Mouse (Mus musculus) heart, embryonic 11.5 days (tissue): ENCODE measurements around the gene Mipep. TPM values are rescaled to one million over a fixed set of nuclear protein-coding genes. Genes with fewer than 3 reads are reported as not detected.
A peak's percentile ranks its signal among the peaks of the same experiment; 100 is the strongest.

Experiments used
- ATAC-seq: fragments of 200-750 bp; cut with Nextera tagmentation; replicated peaks from 2 replicates; pipeline ENCODE4 v1.8.0; 2017; ENCODE audit warnings: moderate library complexity; ENCODE audit not compliant: insufficient number of reproducible peaks, low FRiP score, low TSS enrichment
- H3K27ac ChIP-seq: fragments of 300-500 bp; sonication (generic); 2 replicates; pipeline ENCODE4 v1.5.1; 2014; ENCODE audit warnings: mild to moderate bottlenecking, low read depth, low read length
- H3K27me3 ChIP-seq: fragments of 300-500 bp; sonication (generic); 2 replicates; pipeline ENCODE4 v1.6.1; 2014; ENCODE audit warnings: mild to moderate bottlenecking, low read length, mixed read lengths; ENCODE audit not compliant: control insufficient read depth, insufficient read depth
- H3K36me3 ChIP-seq: fragments of 300-500 bp; sonication (generic); 2 replicates; pipeline ENCODE4 v1.6.1; 2014; ENCODE audit warnings: mild to moderate bottlenecking, low read length, moderate library complexity, mixed read lengths; ENCODE audit not compliant: control insufficient read depth, insufficient read depth
- H3K4me1 ChIP-seq: fragments of 300-500 bp; sonication (generic); 2 replicates; pipeline ENCODE4 v1.6.1; 2014; ENCODE audit warnings: low read length; ENCODE audit not compliant: control insufficient read depth, insufficient read depth
- H3K4me2 ChIP-seq: fragments of 300-500 bp; sonication (generic); 2 replicates; pipeline ENCODE4 v1.6.1; 2014; ENCODE audit warnings: mild to moderate bottlenecking, moderate library complexity
- H3K4me3 ChIP-seq: fragments of 300-500 bp; sonication (generic); 2 replicates; pipeline ENCODE4 v1.5.1; 2014; ENCODE audit warnings: low read depth, low read length
- H3K9ac ChIP-seq: fragments of 300-500 bp; sonication (generic); 2 replicates; pipeline ENCODE4 v1.6.1; 2014; ENCODE audit warnings: mild to moderate bottlenecking, low read depth, low read length, moderate library complexity
- H3K9me3 ChIP-seq: fragments of 300-500 bp; sonication (generic); replicated peaks from 2 replicates; pipeline ENCODE4 v1.6.1; 2016; ENCODE audit warnings: low read length; ENCODE audit not compliant: control insufficient read depth
- WGBS: fragments of 180-500 bp; shearing (Covaris S2); extraction: QIAGEN DNeasy Blood & Tissue Kit; methylation state at CpG from one replicate; pipeline ENCODE4 v1.1.7; 2014; ENCODE audit not compliant: insufficient replicate concordance; 5-methylcytosine and 5-hydroxymethylcytosine counted together
- polyA plus RNA-seq: library from polyadenylated mRNA; unstranded; fragments of >200 nt; fragmentation: Nextera tagmentation; extraction: Ambion mirVana; gene quantifications from 2 replicates; pipeline ENCODE4 v1.2.1, GENCODE M21; 2014

Mipep gene
- polyA plus RNA-seq, 1 experiment from 2014 or later, result 26.0 TPM

DNA sequence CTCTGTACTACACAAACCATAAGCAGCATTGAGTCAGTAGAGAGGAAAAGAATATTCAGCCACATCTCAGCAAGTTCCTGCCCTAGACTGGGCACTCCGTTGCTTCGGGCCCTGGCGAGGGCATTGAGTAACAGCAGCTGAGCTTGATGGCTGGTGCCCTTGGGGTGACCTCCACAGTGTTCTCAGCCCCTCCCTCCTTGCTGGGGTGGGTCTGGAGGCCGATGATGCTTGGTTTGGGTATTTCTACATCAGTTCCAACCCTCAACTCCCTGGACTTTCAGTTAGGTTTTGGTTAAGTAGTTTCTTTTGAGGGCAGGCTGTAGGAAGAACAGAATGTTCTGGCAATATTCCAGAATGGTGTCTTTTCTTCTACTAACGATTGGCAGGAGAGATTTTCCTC is 33.7 kb downstream of the Mipep start:
- Histone ChIP-seq H3K4me1 (peaks cover 13% of the 10 kb centered on the region), H3K4me3 (no peak overlapping the region), H3K27me3 (no peaks in the 10 kb centered on the region), H3K9ac (no peak overlapping the region), H3K36me3 (no peaks in the 10 kb centered on the region), H3K27ac (peak overlapping the region; percentile 74), H3K9me3 (no peaks in the 10 kb centered on the region), H3K4me2 (no peak overlapping the region; the same call in none of the 2 replicates)
- 58% methylated on average over 5 of the region's 5 CpGs for WGBS
- ATAC-seq, result no peak

DNA sequence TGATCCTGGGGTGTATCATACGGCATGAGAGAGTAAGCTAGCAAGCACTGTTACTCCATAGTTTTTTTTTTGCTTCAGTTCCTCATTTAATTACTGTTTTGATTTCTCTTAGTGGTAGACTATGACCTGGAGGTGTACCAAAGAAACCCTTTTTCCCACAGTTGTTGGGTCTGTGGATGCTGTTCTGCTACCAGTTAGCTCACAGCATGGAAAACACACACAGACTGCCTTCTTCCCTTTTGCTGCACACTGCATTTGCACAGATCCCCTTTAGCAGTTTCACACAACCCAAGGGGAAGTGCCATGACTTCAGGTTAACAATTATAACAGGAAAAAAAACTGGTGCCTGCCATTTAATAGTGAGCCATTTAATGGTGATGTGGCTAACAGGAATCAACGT is 45.7 kb downstream of the Mipep start:
- Histone ChIP-seq H3K4me2 (no peak overlapping the region), H3K9me3 (0 out of 2 replicates have a peak, but pooled peaks cover 2% of the 10 kb centered on the region), H3K27ac (no peak overlapping the region), H3K9ac (no peak overlapping the region), H3K27me3 (no peaks in the 10 kb centered on the region), H3K4me3 (no peak overlapping the region), H3K36me3 (peaks cover 10% of the 10 kb centered on the region; the same call in 1 of the 2 replicates), H3K4me1 (no peaks in the 10 kb centered on the region)
- no peak for ATAC-seq
- WGBS, result 89% methylated on average over 2 of the region's 2 CpGs

DNA sequence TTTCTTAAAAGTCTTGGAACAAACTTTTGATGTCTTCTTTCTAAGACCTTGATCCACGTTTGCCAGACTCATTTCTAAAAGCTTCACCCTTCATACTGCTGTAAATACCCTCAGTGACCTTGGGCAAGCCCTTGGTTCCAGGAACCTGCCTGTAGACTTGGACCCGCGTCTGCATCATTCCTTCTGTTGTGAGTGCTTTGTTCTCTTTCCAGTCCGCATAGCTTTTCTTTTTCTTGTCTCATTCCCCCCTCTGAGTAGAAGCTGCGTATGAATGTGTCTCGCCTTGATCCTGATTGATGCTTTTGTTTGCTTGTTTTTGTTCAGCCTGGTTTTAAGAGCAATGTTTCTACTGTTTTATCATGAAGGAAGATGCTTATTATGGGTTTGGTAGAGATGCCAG is 52.3 kb downstream of the Mipep start:
- H3K4me2 ChIP-seq, result no peak overlapping the region
- H3K27ac ChIP-seq, result no peak overlapping the region
- H3K9me3 ChIP-seq, result 0 out of 2 replicates have a peak, but pooled peaks cover 2% of the 10 kb centered on the region
- WGBS, result 80% methylated on average over 6 of the region's 6 CpGs
- no peak overlapping the region for H3K4me3 ChIP-seq
- no peaks in the 10 kb centered on the region for H3K4me1 ChIP-seq
- H3K9ac ChIP-seq, result no peak overlapping the region
- ATAC-seq, result no peak
- no peaks in the 10 kb centered on the region for H3K27me3 ChIP-seq
- H3K36me3 ChIP-seq, result peaks cover 9% of the 10 kb centered on the region; the same call in 1 of the 2 replicates

DNA sequence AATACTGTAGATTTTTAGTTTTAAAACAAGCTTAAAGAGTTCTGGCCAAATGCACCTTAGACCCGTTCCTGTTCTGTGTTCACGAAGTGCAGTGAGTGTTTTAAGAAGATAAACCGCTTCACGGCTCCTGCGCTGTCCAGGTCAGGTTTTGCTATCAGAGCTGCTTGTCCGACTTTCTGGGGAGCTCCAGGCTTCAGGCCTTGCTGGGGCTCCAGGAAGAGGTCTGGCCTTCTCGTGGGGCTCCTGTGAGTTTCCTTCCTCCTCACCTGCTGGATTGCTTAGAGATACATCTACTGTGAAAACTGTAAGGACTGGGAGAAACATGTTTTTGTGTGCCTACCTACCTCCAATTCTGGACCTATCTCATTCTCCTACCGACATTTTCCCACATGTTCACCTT is 55.3 kb downstream of the Mipep start:
- no peaks in the 10 kb centered on the region; the same call in 1 of the 2 replicates for H3K27me3 ChIP-seq
- no peaks in the 10 kb centered on the region for H3K9me3 ChIP-seq
- WGBS, result 51% methylated on average over 8 of the region's 8 CpGs
- ATAC-seq, result no peak
- 0 out of 2 replicates have a peak, but pooled peaks cover 4% of the 10 kb centered on the region for H3K36me3 ChIP-seq
- no peak overlapping the region for H3K9ac ChIP-seq
- H3K4me3 ChIP-seq, result no peak overlapping the region
- H3K4me1 ChIP-seq, result no peaks in the 10 kb centered on the region; the same call in 1 of the 2 replicates
- no peak overlapping the region for H3K4me2 ChIP-seq
- H3K27ac ChIP-seq, result no peak overlapping the region

DNA sequence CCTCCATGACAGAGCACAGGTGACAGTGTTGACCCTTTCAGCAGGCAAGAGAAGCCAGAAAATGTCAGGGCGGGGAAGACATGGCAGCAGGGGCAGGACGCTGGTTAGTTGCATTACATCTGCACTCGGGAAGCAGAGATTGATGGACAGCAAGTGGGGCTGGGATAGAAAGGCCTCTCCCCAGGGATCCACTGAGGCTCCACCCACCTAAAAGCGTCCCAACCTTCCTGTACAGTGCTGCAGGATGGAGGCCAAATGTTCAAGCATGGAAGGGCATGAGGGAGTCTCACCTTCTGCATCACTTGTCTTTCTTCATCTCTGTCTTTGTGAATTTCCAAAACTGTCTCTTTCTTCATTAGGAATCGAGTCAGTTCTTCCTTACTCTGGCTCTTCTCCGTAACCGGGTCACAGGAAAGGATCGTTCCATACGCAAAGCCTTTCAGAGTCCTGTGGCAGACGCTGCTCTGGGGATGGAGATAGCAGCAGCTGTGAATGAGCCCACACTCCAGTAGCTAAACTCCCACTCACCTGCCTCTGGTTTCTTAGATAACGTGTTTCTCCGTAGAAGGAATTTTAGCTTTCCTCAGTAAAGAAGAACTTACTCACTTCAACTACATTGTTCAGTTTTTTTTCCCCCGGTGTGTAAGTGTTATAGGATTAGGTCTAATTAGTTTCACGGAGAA is 57.7 kb downstream of the Mipep start:
- no peak for ATAC-seq
- H3K4me2 ChIP-seq, result no peak overlapping the region
- no peaks in the 10 kb centered on the region; the same call in 1 of the 2 replicates for H3K4me1 ChIP-seq
- no peaks in the 10 kb centered on the region for H3K9me3 ChIP-seq
- 60% methylated on average over 14 of the region's 14 CpGs for WGBS
- H3K36me3 ChIP-seq, result 0 out of 2 replicates have a peak, but pooled peaks cover 4% of the 10 kb centered on the region
- H3K27ac ChIP-seq, result no peak overlapping the region
- H3K27me3 ChIP-seq, result no peaks in the 10 kb centered on the region; the same call in 1 of the 2 replicates
- no peak overlapping the region for H3K4me3 ChIP-seq
- H3K9ac ChIP-seq, result no peak overlapping the region

DNA sequence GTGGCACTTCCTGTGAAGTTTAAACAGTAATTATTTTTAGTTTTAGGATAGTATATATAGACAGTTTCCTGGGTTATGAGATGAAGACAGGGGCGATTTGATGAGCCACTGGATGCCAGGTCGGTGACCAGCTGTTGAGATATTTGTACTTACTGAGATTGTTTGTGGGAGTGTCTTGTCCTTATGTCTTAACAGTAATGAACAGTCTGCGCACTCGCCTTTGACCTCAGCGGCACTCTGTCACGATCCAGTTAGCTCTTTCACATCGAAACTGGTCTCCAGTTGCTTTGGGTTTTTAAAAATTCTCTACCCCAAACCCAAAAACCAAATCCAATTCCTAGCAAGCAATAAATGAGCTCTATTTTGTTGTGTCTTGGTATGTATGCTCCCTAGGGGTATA is 59.2 kb downstream of the Mipep start:
- H3K27me3 ChIP-seq, result no peaks in the 10 kb centered on the region; the same call in 1 of the 2 replicates
- no peak overlapping the region for H3K9ac ChIP-seq
- H3K4me1 ChIP-seq, result no peaks in the 10 kb centered on the region; the same call in 1 of the 2 replicates
- H3K36me3 ChIP-seq, result 0 out of 2 replicates have a peak, but pooled peaks cover 4% of the 10 kb centered on the region
- no peak overlapping the region for H3K4me2 ChIP-seq
- H3K27ac ChIP-seq, result no peak overlapping the region
- ATAC-seq, result no peak
- WGBS, result 88% methylated on average over 7 of the region's 7 CpGs
- no peaks in the 10 kb centered on the region for H3K9me3 ChIP-seq
- H3K4me3 ChIP-seq, result no peak overlapping the region

DNA sequence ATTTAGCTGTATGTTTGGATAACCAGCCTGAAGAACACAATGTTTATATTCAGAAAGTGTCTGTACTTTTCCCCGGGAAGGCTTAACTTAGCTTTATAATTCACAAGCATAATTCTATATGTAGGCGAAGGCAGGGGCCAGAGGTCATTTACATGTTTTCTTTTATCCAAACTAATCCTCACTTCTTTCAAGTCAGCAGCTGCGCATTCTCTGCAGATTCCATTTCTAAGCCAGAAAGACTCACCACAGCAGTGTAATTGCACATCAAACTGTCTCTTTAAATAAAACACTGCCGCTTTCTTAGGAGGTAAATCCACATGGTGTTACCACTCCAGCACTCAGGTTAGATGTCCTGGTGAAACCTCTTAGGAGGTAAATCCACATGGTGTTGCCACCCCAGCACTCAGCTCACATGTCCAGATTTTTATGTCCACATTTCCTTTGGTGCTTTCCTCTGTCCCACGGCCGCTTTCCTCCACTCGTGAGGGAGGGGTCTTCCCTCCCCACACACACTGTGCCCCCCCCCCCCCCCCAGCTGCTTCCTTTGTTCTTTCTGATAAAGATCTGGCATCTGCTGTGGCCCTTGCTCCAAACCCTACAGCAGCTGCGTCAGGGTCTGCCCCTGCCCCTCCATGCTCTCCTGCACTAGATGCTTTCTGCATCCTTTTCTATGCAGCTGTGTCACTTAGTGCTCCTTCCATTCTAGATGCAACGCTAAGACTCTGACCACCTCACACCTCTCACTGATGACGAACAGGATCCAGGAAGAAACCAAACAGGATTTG is 61.1 kb downstream of the Mipep start:
- Histone ChIP-seq H3K27me3 (no peaks in the 10 kb centered on the region; the same call in 1 of the 2 replicates), H3K27ac (no peak overlapping the region), H3K4me1 (no peaks in the 10 kb centered on the region; the same call in 1 of the 2 replicates), H3K4me2 (no peak overlapping the region), H3K36me3 (no peaks in the 10 kb centered on the region), H3K9ac (no peak overlapping the region), H3K4me3 (no peak overlapping the region), H3K9me3 (no peaks in the 10 kb centered on the region)
- 59% methylated on average over 10 of the region's 10 CpGs for WGBS
- no peak for ATAC-seq

DNA sequence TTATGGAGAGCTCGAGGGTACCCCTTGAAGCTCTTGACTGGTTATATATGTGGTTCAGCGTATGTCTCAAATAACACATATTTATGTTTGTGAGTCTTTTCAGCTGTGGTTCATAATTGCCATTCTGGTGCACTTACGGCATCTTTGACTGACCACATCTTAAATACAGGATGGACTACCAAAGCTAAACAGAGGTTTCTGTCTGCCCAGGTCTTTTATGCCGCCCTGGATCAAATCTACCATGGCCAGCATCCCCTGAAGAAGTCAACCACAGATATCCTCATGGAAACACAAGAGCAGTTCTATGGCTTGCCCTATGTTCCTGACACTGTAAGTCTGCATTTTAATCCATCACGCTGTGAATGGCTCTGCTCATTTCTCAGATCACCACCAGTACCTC is 61.8 kb downstream of the Mipep start:
- Histone ChIP-seq H3K27ac (no peak overlapping the region), H3K36me3 (no peaks in the 10 kb centered on the region), H3K27me3 (no peaks in the 10 kb centered on the region; the same call in 1 of the 2 replicates), H3K4me2 (no peak overlapping the region), H3K9ac (no peak overlapping the region), H3K9me3 (no peaks in the 10 kb centered on the region), H3K4me1 (no peaks in the 10 kb centered on the region; the same call in 1 of the 2 replicates), H3K4me3 (no peak overlapping the region)
- WGBS, result 92% methylated on average over 5 of the region's 5 CpGs
- no peak for ATAC-seq
